Mouse (Mus musculus) CH12.LX (cell line): ENCODE data around the gene Tmem104. TPM values are rescaled to one million over a fixed set of nuclear protein-coding genes. Genes with fewer than 3 reads are reported as not detected.

ENCODE experiments used
- DNase-seq: peaks from one replicate; pipeline ENCODE4 v3.0.0-alpha.2; 2013; ENCODE audit errors: extremely low read depth
- H3K27ac ChIP-seq: 2 replicates; pipeline ENCODE4 v1.5.1; 2012; ENCODE audit warnings: low read depth, mild to moderate bottlenecking, control low read depth, moderate library complexity; ENCODE audit not compliant: insufficient read depth
- H3K27me3 ChIP-seq: replicated peaks from 2 replicates; pipeline ENCODE3; 2012; ENCODE audit warnings: inconsistent platforms
- H3K36me3 ChIP-seq, 2 experiments: replicated peaks in 1 of 2; 2 replicates each; pipeline versions ENCODE3 to v1.6.1; 2012; ENCODE audit warnings: inconsistent platforms in 1 of 2, low read length in 1 of 2, mild to moderate bottlenecking in 1 of 2, mixed read lengths in 1 of 2, moderate library complexity in 1 of 2; ENCODE audit not compliant: control insufficient read depth in 1 of 2, insufficient read depth in 1 of 2
- H3K4me1 ChIP-seq, 2 experiments: 2 replicates each; pipeline ENCODE4 v1.6.1; 2012; ENCODE audit warnings: inconsistent platforms in 1 of 2, moderate library complexity in 1 of 2; ENCODE audit not compliant: insufficient read depth in 2 of 2, control insufficient read depth in 1 of 2
- H3K4me2 ChIP-seq: 2 replicates; pipeline ENCODE4 v1.6.1; 2012; ENCODE audit warnings: low read depth, mild to moderate bottlenecking, control low read depth; ENCODE audit not compliant: poor library complexity, insufficient read depth, severe bottlenecking
- H3K4me3 ChIP-seq, 3 experiments: fragments of 150-350 bp in 1 of 3; sonication (generic) in 1 of 3; replicated peaks in 1 of 3; 2 replicates each; pipeline versions ENCODE3 to v1.5.1; 2011 to 2012; ENCODE audit warnings: low read depth in 2 of 3, low read length in 2 of 3, mild to moderate bottlenecking in 2 of 3, moderate library complexity in 2 of 3, control low read depth in 1 of 3, improper control_type of control experiment in 1 of 3, inconsistent platforms in 1 of 3, mixed read lengths in 1 of 3; ENCODE audit not compliant: poor library complexity in 1 of 3
- H3K79me2 ChIP-seq: replicated peaks from 2 replicates; pipeline ENCODE4 v1.6.1; 2012; ENCODE audit warnings: mild to moderate bottlenecking, moderate library complexity; ENCODE audit not compliant: control insufficient read depth, poor library complexity, insufficient read depth, severe bottlenecking; ENCODE audit errors: extremely low read depth
- H3K9ac ChIP-seq: 2 replicates; pipeline ENCODE4 v1.6.1; 2012; ENCODE audit warnings: low read depth, mild to moderate bottlenecking, control low read depth, moderate library complexity; ENCODE audit not compliant: insufficient read depth
- H3K9me3 ChIP-seq: replicated peaks from 2 replicates; pipeline ENCODE3; 2012; ENCODE audit warnings: low read length, inconsistent platforms, mixed read lengths
- BHLHE40 ChIP-seq: IDR thresholded peaks from 2 replicates; pipeline ENCODE4 v1.6.1; 2011; ENCODE audit warnings: mild to moderate bottlenecking, low read depth, low read length, improper control_type of control experiment
- CHD1 ChIP-seq: IDR thresholded peaks from 2 replicates; pipeline ENCODE4 v1.6.1; 2012; ENCODE audit warnings: low read depth, low read length, improper control_type of control experiment, inconsistent platforms
- CHD2 ChIP-seq: IDR thresholded peaks from 2 replicates; pipeline ENCODE4 v1.6.1; 2011; ENCODE audit warnings: low read length, improper control_type of control experiment
- CTCF ChIP-seq, 2 experiments: IDR thresholded peaks in 1 of 2; conservative IDR thresholded peaks in 1 of 2; 2 replicates each; pipeline ENCODE4 v1.5.1; 2011 to 2012; ENCODE audit warnings: low read depth in 2 of 2, low read length in 2 of 2, improper control_type of control experiment in 1 of 2, inconsistent platforms in 1 of 2, mild to moderate bottlenecking in 1 of 2, moderate library complexity in 1 of 2
- ELF1 ChIP-seq: IDR thresholded peaks from 2 replicates; pipeline ENCODE4 v1.6.1; 2014; ENCODE audit warnings: low read depth, mild to moderate bottlenecking, inconsistent platforms, low read length, improper control_type of control experiment
- EP300 ChIP-seq: IDR thresholded peaks from 2 replicates; pipeline ENCODE4 v1.6.1; 2011; ENCODE audit warnings: low read length, improper control_type of control experiment
- ETS1 ChIP-seq: conservative IDR thresholded peaks from 2 replicates; pipeline ENCODE4 v1.6.1; 2012; ENCODE audit warnings: low read depth, mild to moderate bottlenecking, inconsistent platforms, low read length, improper control_type of control experiment, moderate library complexity
- GABPA ChIP-seq: IDR thresholded peaks from 2 replicates; pipeline ENCODE4 v1.6.1; 2012; ENCODE audit warnings: low read depth, low read length, improper control_type of control experiment, inconsistent platforms; ENCODE audit not compliant: insufficient replicate concordance
- HCFC1 ChIP-seq: IDR thresholded peaks from 2 replicates; pipeline ENCODE4 v1.6.1; 2012; ENCODE audit warnings: low read depth, mild to moderate bottlenecking, inconsistent platforms, low read length, improper control_type of control experiment
- IRF4 ChIP-seq: IDR thresholded peaks from 2 replicates; pipeline ENCODE4 v1.6.1; 2014; ENCODE audit warnings: low read depth, mild to moderate bottlenecking, inconsistent platforms, low read length, improper control_type of control experiment
- KAT2A ChIP-seq: IDR thresholded peaks from 2 replicates; pipeline ENCODE4 v1.6.1; 2012; ENCODE audit warnings: low read length, improper control_type of control experiment, inconsistent platforms; ENCODE audit not compliant: insufficient replicate concordance
- MAFK ChIP-seq: IDR thresholded peaks from 2 replicates; pipeline ENCODE4 v1.6.1; 2011; ENCODE audit warnings: low read length, improper control_type of control experiment; ENCODE audit not compliant: insufficient replicate concordance
- MAX ChIP-seq: IDR thresholded peaks from 2 replicates; pipeline ENCODE4 v1.6.1; 2011; ENCODE audit warnings: low read length, improper control_type of control experiment
- MAZ ChIP-seq: IDR thresholded peaks from 2 replicates; pipeline ENCODE4 v1.6.1; 2012; ENCODE audit warnings: low read depth, mild to moderate bottlenecking, inconsistent platforms, low read length, improper control_type of control experiment, moderate library complexity
- MEF2A ChIP-seq: IDR thresholded peaks from 2 replicates; pipeline ENCODE4 v1.6.1; 2014; ENCODE audit warnings: low read depth, mild to moderate bottlenecking, inconsistent platforms, low read length, improper control_type of control experiment, borderline replicate concordance
- MXI1 ChIP-seq: IDR thresholded peaks from 2 replicates; pipeline ENCODE4 v1.6.1; 2011; ENCODE audit warnings: mild to moderate bottlenecking, low read depth, low read length, improper control_type of control experiment
- NELFE ChIP-seq: IDR thresholded peaks from 2 replicates; pipeline ENCODE4 v1.6.1; 2011; ENCODE audit warnings: low read depth, low read length, improper control_type of control experiment
- NRF1 ChIP-seq: IDR thresholded peaks from 2 replicates; pipeline ENCODE4 v1.6.1; 2014; ENCODE audit warnings: low read depth, mild to moderate bottlenecking, inconsistent platforms, low read length, improper control_type of control experiment, moderate library complexity
- PAX5 ChIP-seq: IDR thresholded peaks from 2 replicates; pipeline ENCODE4 v1.6.1; 2012; ENCODE audit warnings: low read length, inconsistent platforms, mixed read lengths
- POLR2A ChIP-seq: IDR thresholded peaks from 2 replicates; pipeline ENCODE4 v1.6.1; 2011; ENCODE audit warnings: low read depth, mild to moderate bottlenecking, improper control_type of control experiment, low read length
- RAD21 ChIP-seq: IDR thresholded peaks from 2 replicates; pipeline ENCODE4 v1.6.1; 2011; ENCODE audit warnings: low read depth, mild to moderate bottlenecking, low read length, improper control_type of control experiment, moderate library complexity
- RCOR1 ChIP-seq: conservative IDR thresholded peaks from 2 replicates; pipeline ENCODE4 v1.6.1; 2012; ENCODE audit warnings: low read depth, mild to moderate bottlenecking, inconsistent platforms, low read length, improper control_type of control experiment
- SIN3A ChIP-seq: IDR thresholded peaks from 2 replicates; pipeline ENCODE4 v1.6.1; 2012; ENCODE audit warnings: low read length, improper control_type of control experiment, inconsistent platforms
- SMC3 ChIP-seq: IDR thresholded peaks from 2 replicates; pipeline ENCODE4 v1.6.1; 2011; ENCODE audit warnings: low read depth, low read length, improper control_type of control experiment
- TBP ChIP-seq: conservative IDR thresholded peaks from 2 replicates; pipeline ENCODE4 v1.6.1; 2011; ENCODE audit warnings: low read depth, low read length, improper control_type of control experiment
- TCF12 ChIP-seq: IDR thresholded peaks from 2 replicates; pipeline ENCODE4 v1.6.1; 2014; ENCODE audit warnings: low read depth, mild to moderate bottlenecking, inconsistent platforms, low read length, improper control_type of control experiment
- UBTF ChIP-seq: IDR thresholded peaks from 2 replicates; pipeline ENCODE4 v1.6.1; 2012; ENCODE audit warnings: low read depth, mild to moderate bottlenecking, inconsistent platforms, low read length, improper control_type of control experiment, moderate library complexity
- USF2 ChIP-seq: conservative IDR thresholded peaks from 2 replicates; pipeline ENCODE4 v1.6.1; 2011; ENCODE audit warnings: low read depth, low read length, improper control_type of control experiment
- ZC3H11A ChIP-seq: IDR thresholded peaks from 2 replicates; pipeline ENCODE4 v1.6.1; 2012; ENCODE audit warnings: low read depth, mild to moderate bottlenecking, inconsistent platforms, low read length, improper control_type of control experiment
- ZMIZ1 ChIP-seq: IDR thresholded peaks from 2 replicates; pipeline ENCODE4 v1.6.1; 2012; ENCODE audit warnings: low read depth, mild to moderate bottlenecking, inconsistent platforms, low read length, improper control_type of control experiment
- ZNF384 ChIP-seq: IDR thresholded peaks from 2 replicates; pipeline ENCODE4 v1.6.1; 2012; ENCODE audit warnings: low read depth, low read length, improper control_type of control experiment, inconsistent platforms
- dilution Hi-C: fragments of 300-500 bp; cut with MboI; formaldehyde crosslinking; loops from 2 replicates; pipeline ENCODE4 v1.14.3; 2020; ENCODE audit warnings: low sequenced_read_pairs; ENCODE audit not compliant: extremely low pct_unique_long_range_greater_than_20kb, extremely low pct_ligation_motif_present
- in situ Hi-C: fragments of 300-500 bp; cut with MboI; formaldehyde crosslinking; loops from 3 replicates; pipeline ENCODE4 v1.14.3; 2019; ENCODE audit warnings: low sequenced_read_pairs, low pct_ligation_motif_present, low pct_unique_long_range_greater_than_20kb, mixed read lengths
- polyA plus RNA-seq: library from polyadenylated mRNA; unstranded; fragments of >175 nt; gene quantifications from 2 replicates; pipeline ENCODE4 v1.2.1, GENCODE M21; 2012; ENCODE audit warnings: low read depth; ENCODE audit not compliant: insufficient read length
- total RNA-seq, 2 experiments: library from RNA; depleted of rRNA; stranded (reverse); fragments of 300-350 nt in 1 of 2; fragments of >200 nt in 1 of 2; gene quantifications; 2 replicates each; pipeline ENCODE4 v1.2.3; 2012 to 2014

Gene Tmem104
- total and polyA plus RNA-seq, 3 experiments = 3.5 to 16.1 (median 10.8) TPM

DNA sequence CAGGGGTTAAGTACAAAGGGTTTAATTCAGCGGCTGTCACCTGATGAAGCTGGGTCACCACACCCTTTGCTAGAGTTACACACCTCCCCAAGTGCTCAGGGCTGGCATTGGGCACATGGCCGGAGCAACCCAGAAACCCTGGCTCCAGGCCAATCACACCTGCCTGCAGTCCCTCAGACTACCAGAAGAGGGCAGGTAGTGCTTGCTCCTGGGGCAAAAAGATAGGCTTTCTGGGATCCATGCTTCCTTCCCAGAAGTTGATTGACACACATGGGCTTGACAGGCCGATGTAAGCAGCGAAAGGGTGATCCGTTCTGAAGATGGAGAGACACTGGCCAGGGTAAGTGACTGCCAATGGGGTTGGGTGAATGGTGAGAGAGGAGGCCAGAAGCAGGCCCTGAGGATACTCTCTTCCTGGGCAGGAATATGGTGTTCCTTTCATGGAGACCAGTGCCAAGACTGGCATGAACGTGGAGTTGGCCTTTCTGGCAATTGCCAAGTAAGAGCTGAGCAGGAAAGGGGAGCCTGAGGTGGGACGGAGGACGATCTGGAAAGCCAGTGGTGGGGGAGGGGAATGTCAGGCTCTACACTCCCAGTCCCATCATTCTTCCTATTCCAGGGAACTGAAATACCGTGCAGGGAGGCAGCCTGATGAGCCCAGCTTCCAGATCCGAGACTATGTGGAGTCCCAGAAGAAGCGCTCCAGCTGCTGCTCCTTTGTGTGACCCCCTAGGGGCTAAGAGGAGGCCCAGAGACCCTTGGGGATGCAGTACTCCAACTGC lies 27.1 kb upstream of the Tmem104 start (continued):
- TF ChIP-seq ETS1 (no peak), POLR2A (no peak), ZC3H11A (peak; percentile 37), CHD1 (no peak), MAX (peak; percentile 79), TCF12 (no peak), TBP (no peak), ELF1 (no peak; the same call in 1 of the 2 replicates), NELFE (peak; percentile 38; the same call in 1 of the 2 replicates), RCOR1 (peak; percentile 23; the same call in 1 of the 2 replicates), SIN3A (no peak), IRF4 (peak; percentile 48; the same call in 1 of the 2 replicates), MXI1 (no peak), NRF1 (no peak), HCFC1 (0 out of 2 replicates have a peak, but pooled peaks have one; percentile 18)
- TF ChIP-seq, all 38 proteins: peak for 15

DNA sequence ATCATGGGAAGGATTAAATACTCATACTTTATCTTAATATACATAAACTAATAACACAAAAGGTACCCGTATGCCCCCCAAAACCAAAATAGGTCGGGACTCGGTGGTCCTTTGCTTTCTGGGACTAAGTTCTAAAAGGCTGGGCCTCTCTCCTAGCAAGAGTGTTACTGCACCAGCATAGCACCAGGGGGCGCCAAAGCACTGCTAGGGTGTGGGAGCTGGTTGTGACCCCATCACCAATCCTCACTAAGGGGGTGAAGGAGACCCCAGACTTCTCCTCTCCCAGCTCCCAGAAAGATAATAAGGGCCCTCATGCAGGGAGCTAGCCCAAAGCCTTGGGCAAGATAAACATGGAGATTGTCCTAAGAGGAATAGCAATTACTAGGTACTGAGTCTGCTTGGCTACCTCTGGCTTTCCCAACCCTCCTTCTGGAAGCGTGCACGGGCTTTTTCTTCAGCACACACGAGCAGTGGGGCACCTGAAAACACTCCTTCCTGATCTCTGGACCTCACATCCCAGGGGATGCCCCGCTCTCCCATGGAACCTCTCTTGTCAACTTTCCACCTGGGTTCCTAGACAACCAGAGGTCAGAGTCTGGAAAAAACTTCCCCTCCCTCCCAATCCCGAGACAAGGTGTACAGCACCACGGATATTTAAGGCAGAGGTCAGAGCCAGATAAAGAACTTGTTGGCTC lies 26.3 kb upstream of the Tmem104 start:
- Histone ChIP-seq H3K27me3 (peaks cover 4% of the 10 kb centered on the region), H3K4me1 (peaks cover 23 to 58% of the 10 kb centered on the region in 2 experiments)
- dilution Hi-C loops = no loop called here
- peak; percentile 85 for DNase-seq
- TF ChIP-seq NRF1 (0 out of 2 replicates have a peak, but pooled peaks have one; percentile 11), PAX5 (no peak), SMC3 (peak; percentile 100), CHD1 (no peak), UBTF (no peak), IRF4 (peak; percentile 56; the same call in 1 of the 2 replicates), MEF2A (0 out of 2 replicates have a peak, but pooled peaks have one; percentile 20), ZNF384 (no peak), ZMIZ1 (no peak), RCOR1 (0 out of 2 replicates have a peak, but pooled peaks have one; percentile 55), KAT2A (0 out of 2 replicates have a peak, but pooled peaks have one; percentile 31), RAD21 (peak; percentile 100), EP300 (no peak), MAZ (peak; percentile 24; the same call in 1 of the 2 replicates), CTCF (conservative IDR thresholded peaks at IDR 0.05 in 1 of 2, IDR thresholded peaks at IDR 0.05 in 1 of 2; ENCODE audit: low read depth in 2 of 2, low read length in 2 of 2) (peak; percentile 94 to 99), TCF12 (0 out of 2 replicates have a peak, but pooled peaks have one; percentile 38), MAFK (no peak), GABPA (no peak), BHLHE40 (no peak), SIN3A (0 out of 2 replicates have a peak, but pooled peaks have one; percentile 60), ZC3H11A (peak; percentile 89), CHD2 (no peak), MAX (no peak), ETS1 (no peak), USF2 (no peak), NELFE (peak; percentile 64; the same call in 1 of the 2 replicates)
- TF ChIP-seq, all 38 proteins: peak for 13
- Histone ChIP-seq H3K9ac (no peak overlapping the region), H3K9me3 (peaks cover 8% of the 10 kb centered on the region), H3K27ac (no peak overlapping the region), H3K4me3 (no peak overlapping the region), H3K79me2 (peaks cover 26% of the 10 kb centered on the region), H3K36me3 (peaks cover 0 to 8% of the 10 kb centered on the region in 2 experiments), H3K4me2 (no peak overlapping the region)
- in situ Hi-C loops = loop anchor here (5.0 kb wide), 3 partner anchors 36 to 111 kb away; no protein-coding TSS in a partner anchor
